30 mouse cellular contexts compared by ENCODE assay signal in the genomic region with DNA sequence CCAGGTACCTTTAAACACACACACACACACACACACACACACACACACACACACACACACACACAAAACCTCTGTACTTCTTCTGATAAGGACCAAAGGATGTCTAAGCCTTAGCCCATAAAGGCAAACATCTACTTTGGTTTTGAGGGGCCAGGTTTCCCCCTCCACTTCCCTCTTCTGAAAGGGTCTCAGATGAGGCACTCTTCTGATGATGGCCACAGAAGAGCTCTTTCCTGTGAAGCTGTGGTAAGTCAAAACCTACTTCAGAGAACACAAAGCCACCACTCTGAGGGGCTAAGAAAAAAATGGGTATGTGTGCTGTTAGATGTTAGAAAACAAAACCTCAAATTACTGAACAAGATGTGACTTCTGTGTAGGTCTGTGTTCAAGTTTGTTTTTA. TPM values are rescaled to one million over a fixed set of nuclear protein-coding genes. Genes with fewer than 3 reads are reported as not detected.
DNase-seq lines count a peak whose midpoint lies in the region; ATAC-seq lines count a peak whose summit lies in the region.
"Had no signal": no experiment of that assay in that cellular context is flagged by ENCODE, and none has a peak within 500 bp of the region (broad histone marks: within the 10 kb centered on the region; RNA-seq: fewer than 3 reads in every experiment).

No protein-coding gene starts in this region.

- DNase-seq in 416B (ENCODE audit: low read depth) (peak; percentile 57), adipocyte (ENCODE audit: low spot score) (no peak)
- DNase-seq in natural killer cell, adult 2 months (ENCODE audit: low spot score in 2 of 2): peak; percentile 45 to 64
- DNase-seq in left cerebral cortex, postnatal 36 days (ENCODE audit: low spot score in 2 of 2): no peak
- no peak for DNase-seq in cerebellum, postnatal 14 days
- DNase-seq in kidney, adult 18-20 months: no peak
- DNase-seq: adrenal gland, adult 8-10 months; B cell, adult 2 months; cerebellum, adult 18-20 months; cerebellum, postnatal 25 days; gastrocnemius, adult 2 months; heart, adult 18-20 months; heart, postnatal 14 days; kidney, postnatal 25 days; lung, embryonic 14.5 days; lung, postnatal 36 days; right cerebral cortex, postnatal 25 days; spleen, adult 18-20 months had no signal

- ATAC-seq in CD4-positive, CD25-positive, alpha-beta regulatory T cell, adult 4 months: peak; percentile 61
- peak; percentile 59 to 78 for ATAC-seq in hematopoietic stem cell, adult 5-6 weeks (replicated peaks in 1 of 2; ENCODE audit: insufficient read depth in 1 of 2, low FRiP score in 2 of 2, low TSS enrichment in 1 of 2, low read depth in 1 of 2, poor library complexity in 2 of 2, severe bottlenecking in 2 of 2)
- ATAC-seq: forebrain, embryonic 14.5 days; intestine, embryonic 15.5 days; liver, embryonic 12.5 days; midbrain, embryonic 15.5 days had no signal

- intact Hi-C loops in left cerebral cortex, postnatal 36 days (cut with DNase I): no loop called here

RNA-seq across cellular contexts. Expression of a gene that starts 9.2 kb away (rescaled TPM):
- polyA plus RNA-seq in CD4-positive, CD25-positive, alpha-beta regulatory T cell, adult 4 months (2017; shearing (Covaris generic)): 10 to 100 TPM; 10.7 to 12.7 TPM
- 0.50 and 0.69 TPM in 2 replicates for total RNA-seq in hematopoietic stem cell, adult 5-6 weeks (2017)
- total RNA-seq in left cerebral cortex, postnatal 36 days (2021): not detected
- total RNA-seq: gastrocnemius, adult 2 months; heart, postnatal 14 days had no signal
- polyA plus RNA-seq: embryonic facial prominence, embryonic 15.5 days; heart, embryonic 12.5 days; hindbrain, embryonic 14.5 days; intestine, embryonic 15.5 days; kidney, embryonic 14.5 days; limb, embryonic 12.5 days; liver, embryonic 12.5 days; lung, embryonic 14.5 days; myocyte had no signal

Comparison
In these comparisons a context has a peak if more than half of its experiments do, and no peak if none do; other contexts are left out.
1. DNase-seq: peak in 416B (single experiment) and natural killer cell, adult 2 months (2 of 2); none in adipocyte (single experiment), left cerebral cortex, postnatal 36 days (0 of 2), cerebellum, postnatal 14 days (0 of 2) and kidney, adult 18-20 months (single experiment).